Mouse (Mus musculus) heart, embryonic 16.5 days (tissue): ENCODE measurements at regions not wholly inside any gene's neighbourhood (a gene's known extent, or its start where the extent isn't known, plus 50 kb on each side); places are given as distances from the start of the nearest gene placed in this dataset.

Experiments
- ATAC-seq: fragments of 200-750 bp; cut with Nextera tagmentation; replicated peaks from 2 replicates; pipeline ENCODE4 v1.8.0; 2017; ENCODE audit warnings: moderate number of reproducible peaks; ENCODE audit not compliant: insufficient read depth, low FRiP score; ENCODE audit errors: extremely low read depth
- H3K27ac ChIP-seq: fragments of 300-500 bp; sonication (generic); 2 replicates; pipeline ENCODE4 v1.5.1; 2014; ENCODE audit warnings: mild to moderate bottlenecking, low read length, control low read depth, moderate library complexity
- H3K27me3 ChIP-seq: fragments of 300-500 bp; sonication (generic); 2 replicates; pipeline ENCODE4 v1.6.1; 2014; ENCODE audit warnings: low read length, mixed read lengths; ENCODE audit not compliant: control insufficient read depth, insufficient read depth
- H3K36me3 ChIP-seq: fragments of 300-500 bp; sonication (generic); 2 replicates; pipeline ENCODE4 v1.6.1; 2014; ENCODE audit not compliant: control insufficient read depth, insufficient read depth
- H3K4me1 ChIP-seq: fragments of 300-500 bp; sonication (generic); 2 replicates; pipeline ENCODE4 v1.6.1; 2014; ENCODE audit warnings: low read length, mixed read lengths; ENCODE audit not compliant: control insufficient read depth, insufficient read depth
- H3K4me2 ChIP-seq: fragments of 300-500 bp; sonication (generic); 2 replicates; pipeline ENCODE4 v1.6.1; 2014; ENCODE audit warnings: low read depth, mild to moderate bottlenecking, control low read depth, low read length
- H3K4me3 ChIP-seq: fragments of 300-500 bp; sonication (generic); 2 replicates; pipeline ENCODE4 v1.5.1; 2014; ENCODE audit warnings: mild to moderate bottlenecking, control low read depth, low read length
- H3K9ac ChIP-seq: fragments of 300-500 bp; sonication (generic); 2 replicates; pipeline ENCODE4 v1.6.1; 2014; ENCODE audit warnings: low read length, control low read depth
- H3K9me3 ChIP-seq: fragments of 300-500 bp; sonication (generic); replicated peaks from 2 replicates; pipeline ENCODE4 v1.6.1; 2016; ENCODE audit warnings: low read length; ENCODE audit not compliant: control insufficient read depth
- WGBS: fragments of 180-500 bp; shearing (Covaris S2); extraction: QIAGEN DNeasy Blood & Tissue Kit; methylation state at CpG from one replicate; pipeline ENCODE4 v1.1.7; 2014; 5-methylcytosine and 5-hydroxymethylcytosine counted together

DNA sequence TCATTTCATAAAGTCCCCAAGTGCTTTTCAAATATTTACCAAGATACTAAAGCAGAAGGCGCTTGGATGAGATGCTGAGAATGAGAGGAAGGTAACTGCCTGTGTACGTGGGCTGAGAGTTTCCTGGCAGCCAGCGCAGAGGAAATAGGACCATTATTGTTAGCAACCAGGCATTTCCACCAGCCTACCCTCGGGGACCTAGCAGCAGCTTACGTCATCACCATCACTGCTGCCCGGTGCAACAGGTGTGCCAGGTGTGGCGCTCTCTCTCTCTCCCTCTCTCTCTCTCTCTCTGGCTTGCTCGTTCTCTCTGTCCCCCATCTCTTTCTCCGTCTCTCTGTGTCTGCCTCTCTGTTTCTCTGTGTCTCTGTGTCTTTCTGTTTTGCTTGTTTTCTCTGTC, 55.1 kb upstream of the Fam222a start:
- WGBS: 26% methylated on average over 9 of the region's 9 CpGs
- H3K4me2 ChIP-seq: no peak overlapping the region
- no peak overlapping the region for H3K27ac ChIP-seq
- ATAC-seq: no peak
- no peaks in the 10 kb centered on the region for H3K9me3 ChIP-seq
- H3K4me1 ChIP-seq: peaks cover 7% of the 10 kb centered on the region
- H3K27me3 ChIP-seq: peaks cover 29% of the 10 kb centered on the region
- H3K36me3 ChIP-seq: no peaks in the 10 kb centered on the region
- no peak overlapping the region for H3K4me3 ChIP-seq
- H3K9ac ChIP-seq: no peak overlapping the region

DNA sequence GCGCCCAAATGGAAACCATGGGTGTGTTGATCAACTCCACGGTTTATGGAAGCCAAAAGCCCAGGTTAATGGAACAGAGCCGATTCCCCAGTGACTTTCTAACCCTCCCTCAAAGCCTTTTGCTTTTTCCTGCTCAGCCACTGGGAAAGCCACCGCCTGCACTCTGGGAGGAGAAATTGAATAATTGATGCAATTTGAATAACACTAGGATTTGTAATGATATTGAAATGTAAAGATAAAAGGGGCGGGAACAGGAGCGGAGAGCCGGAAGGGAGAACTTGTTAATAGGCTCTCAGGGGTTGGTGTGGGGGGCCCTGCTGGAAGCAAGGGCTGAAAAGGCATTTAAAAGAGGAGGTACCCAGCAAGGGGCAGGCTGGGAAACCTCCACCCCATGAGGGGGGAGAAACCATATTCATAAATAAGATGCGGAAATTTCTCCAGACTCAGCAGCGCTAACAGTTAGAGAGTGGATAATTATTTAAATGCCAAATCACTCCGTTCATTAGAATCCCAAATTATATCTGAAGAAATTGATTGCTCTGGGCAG, 53.8 kb upstream of the Fam222a start:
- Histone ChIP-seq H3K27ac (no peak overlapping the region), H3K4me1 (no peaks in the 10 kb centered on the region), H3K9ac (no peak overlapping the region), H3K36me3 (no peaks in the 10 kb centered on the region), H3K27me3 (peaks cover 29% of the 10 kb centered on the region), H3K4me3 (no peak overlapping the region), H3K4me2 (peak overlapping the region; percentile 32), H3K9me3 (no peaks in the 10 kb centered on the region)
- 13% methylated on average over 10 of the region's 10 CpGs for WGBS
- ATAC-seq: no peak

GRCm38 (mm10) chr5:114517010-114517409, 50.8 kb upstream of the Fam222a start:
- no peak for ATAC-seq
- WGBS: 74% methylated on average over 4 of the region's 4 CpGs
- H3K27me3 ChIP-seq: peaks cover 24% of the 10 kb centered on the region

DNA sequence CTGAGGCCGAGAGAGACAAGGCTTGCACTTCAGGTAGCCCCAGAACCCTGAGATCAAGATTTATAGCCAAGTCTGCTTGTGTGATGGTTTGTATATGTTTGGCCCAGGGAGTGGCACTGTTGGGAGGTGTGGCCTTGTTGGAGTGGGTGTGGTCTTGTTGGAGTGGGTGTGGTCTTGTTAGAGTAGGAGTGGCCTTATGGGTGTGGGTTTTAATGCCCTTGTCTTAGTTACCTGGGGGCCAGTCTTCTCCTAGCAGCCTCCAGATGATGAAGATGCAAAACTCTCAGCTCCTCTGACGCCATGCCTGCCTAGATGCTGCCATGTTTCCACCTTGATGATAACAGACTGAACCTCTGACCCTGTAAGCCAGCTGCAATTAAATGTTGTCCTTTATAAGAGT, 49.8 kb upstream of the Fam222a start:
- Histone ChIP-seq H3K36me3 (no peaks in the 10 kb centered on the region), H3K4me2 (no peak overlapping the region), H3K9ac (no peak overlapping the region), H3K4me1 (no peaks in the 10 kb centered on the region), H3K27me3 (peaks cover 18% of the 10 kb centered on the region), H3K27ac (no peak overlapping the region), H3K9me3 (no peaks in the 10 kb centered on the region), H3K4me3 (no peak overlapping the region)
- no peak for ATAC-seq
- 94% methylated on average over 2 of the region's 2 CpGs for WGBS

More at GRCm38 (mm10) chr5:114517010-114517409, 50.8 kb upstream of the Fam222a start:
- Histone ChIP-seq H3K36me3 (no peaks in the 10 kb centered on the region), H3K4me2 (no peak overlapping the region), H3K4me3 (no peak overlapping the region), H3K27ac (no peak overlapping the region), H3K9me3 (no peaks in the 10 kb centered on the region), H3K4me1 (no peaks in the 10 kb centered on the region), H3K9ac (no peak overlapping the region)
